Mouse (Mus musculus) ES-E14 (cell line): ENCODE measurements around the gene Grin2b.

Experiments used
- CHD2 ChIP-seq: IDR thresholded peaks from 2 replicates; pipeline ENCODE4 v1.6.1; 2014; ENCODE audit warnings: mild to moderate bottlenecking, low read depth, low read length, inconsistent platforms
- HCFC1 ChIP-seq: IDR thresholded peaks from 2 replicates; pipeline ENCODE4 v1.6.1; 2012; ENCODE audit warnings: low read length, inconsistent platforms, borderline replicate concordance; ENCODE audit not compliant: insufficient read depth
- MAFK ChIP-seq: IDR thresholded peaks from 2 replicates; pipeline ENCODE4 v1.6.1; 2014; ENCODE audit warnings: mild to moderate bottlenecking, low read depth, low read length, inconsistent platforms; ENCODE audit not compliant: insufficient read depth
- ZC3H11A ChIP-seq: IDR thresholded peaks from 2 replicates; pipeline ENCODE4 v1.6.1; 2012; ENCODE audit warnings: low read depth, mild to moderate bottlenecking, inconsistent platforms, low read length, borderline replicate concordance
- ZNF384 ChIP-seq: IDR thresholded peaks from 2 replicates; pipeline ENCODE4 v1.6.1; 2012; ENCODE audit warnings: low read depth, low read length, inconsistent platforms

DNA sequence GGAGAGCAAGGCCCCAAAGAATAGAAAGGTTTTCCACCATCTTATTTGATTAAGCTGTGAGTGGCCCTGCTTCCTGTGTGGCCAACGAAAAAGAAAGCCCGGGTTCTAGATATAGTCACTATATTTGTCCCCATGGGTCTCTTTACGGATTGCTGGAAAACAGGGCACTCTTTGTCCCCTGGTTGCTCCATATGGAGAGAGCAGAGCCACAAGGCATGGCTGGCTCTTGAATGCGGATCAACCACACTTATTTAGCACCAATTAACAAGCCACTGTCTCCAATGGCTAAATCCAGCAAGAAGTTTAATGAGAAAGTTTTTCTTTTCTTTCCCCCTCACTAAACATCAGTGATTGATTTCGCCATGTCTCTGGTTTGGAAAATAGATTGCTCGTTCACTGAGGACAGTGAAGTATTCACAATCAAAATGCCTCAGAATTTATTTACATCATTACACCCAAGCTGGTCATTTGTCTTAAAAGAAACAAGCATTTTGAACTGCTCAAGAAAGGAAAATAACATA, 240.9 kb downstream of the Grin2b start:
- TF ChIP-seq MAFK (no peak), CHD2 (no peak), ZNF384 (no peak), ZC3H11A (no peak), HCFC1 (no peak)
